Mouse (Mus musculus) forebrain, embryonic 11.5 days (tissue): ENCODE data around the gene Hddc3. TPM values are rescaled to one million over a fixed set of nuclear protein-coding genes. Genes with fewer than 3 reads are reported as not detected.

Experiments used
- ATAC-seq: fragments of 200-750 bp; cut with Nextera tagmentation; replicated peaks from 2 replicates; pipeline ENCODE4 v1.8.0; 2017; ENCODE audit warnings: moderate TSS enrichment; ENCODE audit not compliant: low FRiP score
- DNase-seq: peaks from one replicate; pipeline ENCODE4 v3.0.0-alpha.2; 2017; ENCODE audit warnings: low spot score
- H3K27ac ChIP-seq: fragments of 300-500 bp; sonication (generic); 2 replicates; pipeline ENCODE4 v1.5.1; 2014; ENCODE audit warnings: low read depth, low read length
- H3K27me3 ChIP-seq: fragments of 300-500 bp; sonication (generic); 2 replicates; pipeline ENCODE4 v1.6.1; 2014; ENCODE audit warnings: mild to moderate bottlenecking, low read length, mixed read lengths; ENCODE audit not compliant: control insufficient read depth, insufficient read depth
- H3K36me3 ChIP-seq: fragments of 300-500 bp; sonication (generic); 2 replicates; pipeline ENCODE4 v1.6.1; 2014; ENCODE audit warnings: mild to moderate bottlenecking, low read length, moderate library complexity, mixed read lengths; ENCODE audit not compliant: control insufficient read depth, insufficient read depth
- H3K4me1 ChIP-seq: fragments of 300-500 bp; sonication (generic); replicated peaks from 2 replicates; pipeline ENCODE4 v1.6.1; 2014; ENCODE audit warnings: low read length, mixed read lengths; ENCODE audit not compliant: control insufficient read depth, insufficient read depth
- H3K4me2 ChIP-seq: fragments of 300-500 bp; sonication (generic); 2 replicates; pipeline ENCODE4 v1.6.1; 2014; ENCODE audit warnings: low read depth, mild to moderate bottlenecking, low read length, moderate library complexity, mixed read lengths; ENCODE audit not compliant: severe bottlenecking
- H3K4me3 ChIP-seq: fragments of 300-500 bp; sonication (generic); 2 replicates; pipeline ENCODE4 v1.5.1; 2014; ENCODE audit warnings: low read depth, low read length
- H3K9ac ChIP-seq: fragments of 300-500 bp; sonication (generic); 2 replicates; pipeline ENCODE4 v1.6.1; 2014; ENCODE audit warnings: low read length
- H3K9me3 ChIP-seq: fragments of 300-500 bp; sonication (generic); 2 replicates; pipeline ENCODE4 v1.6.1; 2016; ENCODE audit warnings: low read length, mixed read lengths; ENCODE audit not compliant: control insufficient read depth
- WGBS: fragments of 180-500 bp; shearing (Covaris S2); extraction: QIAGEN DNeasy Blood & Tissue Kit; methylation state at CpG from one replicate; pipeline ENCODE4 v1.1.7; 2014; 5-methylcytosine and 5-hydroxymethylcytosine counted together
- polyA plus RNA-seq: library from polyadenylated mRNA; unstranded; fragments of >200 nt; fragmentation: Nextera tagmentation; extraction: Ambion mirVana; gene quantifications from 2 replicates; pipeline ENCODE4 v1.2.1, GENCODE M21; 2014

Hddc3 gene
- polyA plus RNA-seq, 1 experiment from 2014 or later, result 23.8 TPM

DNA sequence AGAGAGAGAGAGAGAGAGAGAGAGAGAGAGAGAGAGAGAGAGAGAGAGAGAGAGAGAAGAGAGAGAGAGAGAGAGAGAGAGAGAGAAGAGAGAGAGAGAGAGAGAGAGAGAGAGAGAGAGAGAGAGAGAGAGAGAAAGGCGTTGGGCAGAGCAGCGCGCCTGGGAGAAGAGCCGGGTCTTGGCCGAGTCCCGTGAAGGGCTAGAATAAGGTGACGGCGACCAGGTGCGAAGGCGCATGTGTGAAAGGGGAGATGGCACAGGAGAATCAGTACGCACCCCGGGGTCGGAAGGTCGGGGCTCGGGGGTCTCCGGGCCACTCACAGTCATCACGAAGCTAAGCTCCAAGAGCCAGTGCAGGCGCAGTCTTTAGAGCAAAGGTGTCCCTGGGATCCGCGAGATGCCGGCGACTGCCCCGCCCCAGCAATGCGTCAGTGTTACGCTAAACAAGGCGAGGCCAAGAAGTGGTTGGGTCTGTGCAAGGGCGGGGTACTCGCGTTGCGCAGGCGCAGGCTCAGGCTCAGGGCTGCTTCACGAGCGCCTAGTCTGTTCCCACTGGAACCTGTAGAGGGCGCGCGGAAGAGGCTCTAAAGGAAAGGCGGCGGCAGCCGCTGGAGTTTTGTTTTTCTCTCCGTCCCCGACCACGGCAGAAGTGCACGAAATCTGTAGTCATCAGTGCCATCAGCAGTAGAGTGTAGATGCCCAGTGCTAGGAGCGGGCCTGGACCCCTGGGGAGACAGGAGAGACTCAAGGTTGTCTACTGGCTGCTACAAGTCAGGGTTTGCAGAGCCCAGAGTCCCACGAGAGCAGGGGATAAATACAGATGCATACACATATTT lies 2.9 kb upstream of the Hddc3 start:
- peak overlapping the region; percentile 68 for H3K9ac ChIP-seq
- peaks cover 18% of the 10 kb centered on the region for H3K4me1 ChIP-seq
- no peaks in the 10 kb centered on the region for H3K27me3 ChIP-seq
- H3K9me3 ChIP-seq, result no peaks in the 10 kb centered on the region
- ATAC-seq (peak; percentile 97), DNase-seq (peak; percentile 99)
- WGBS, result under 1% methylated on average over 45 of the region's 45 CpGs
- peak overlapping the region; percentile 59 for H3K4me3 ChIP-seq
- peaks cover 6% of the 10 kb centered on the region; the same call in 1 of the 2 replicates for H3K36me3 ChIP-seq
- H3K27ac ChIP-seq, result no peak overlapping the region
- H3K4me2 ChIP-seq, result peak overlapping the region; percentile 84

DNA sequence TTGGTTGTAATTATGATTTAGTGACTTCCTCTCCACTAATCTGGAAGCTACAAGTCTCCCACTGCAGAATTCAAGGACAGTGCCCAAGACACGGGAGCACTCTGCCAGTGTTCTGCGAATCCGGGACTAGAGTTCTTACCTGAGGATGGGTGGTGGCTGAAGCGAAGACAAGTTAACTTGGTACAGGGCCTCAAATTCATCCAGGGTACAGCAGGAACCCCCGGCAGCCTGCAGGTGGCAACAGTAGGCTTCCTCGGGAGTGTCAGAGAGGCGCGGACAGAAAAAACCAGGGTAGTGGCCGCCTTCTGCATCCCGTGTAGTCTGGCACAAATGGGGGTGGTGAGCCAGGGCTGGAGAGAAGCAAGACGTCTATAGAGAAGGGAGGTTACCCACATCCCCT lies 2.1 kb upstream of the Hddc3 start, which contains the start of gene Unc45a:
TSS of gene Unc45a (minus strand) at position 213 of the 400 bp plus-strand sequence.
- Histone ChIP-seq H3K9me3 (no peaks in the 10 kb centered on the region), H3K4me2 (peak within 1 kb of the TSS; percentile 84), H3K4me1 (peaks cover 18% of the 10 kb centered on the region), H3K27me3 (no peaks in the 10 kb centered on the region), H3K4me3 (peak within 1 kb of the TSS; percentile 59), H3K36me3 (no peaks in the 10 kb centered on the region; the same call in 1 of the 2 replicates), H3K27ac (no peak within 1 kb of the TSS), H3K9ac (peak within 1 kb of the TSS; percentile 48)
- peak; percentile 60 for ATAC-seq
- DNase-seq, result peak; percentile 84
- WGBS, result 2% methylated on average over 11 of the region's 11 CpGs

DNA sequence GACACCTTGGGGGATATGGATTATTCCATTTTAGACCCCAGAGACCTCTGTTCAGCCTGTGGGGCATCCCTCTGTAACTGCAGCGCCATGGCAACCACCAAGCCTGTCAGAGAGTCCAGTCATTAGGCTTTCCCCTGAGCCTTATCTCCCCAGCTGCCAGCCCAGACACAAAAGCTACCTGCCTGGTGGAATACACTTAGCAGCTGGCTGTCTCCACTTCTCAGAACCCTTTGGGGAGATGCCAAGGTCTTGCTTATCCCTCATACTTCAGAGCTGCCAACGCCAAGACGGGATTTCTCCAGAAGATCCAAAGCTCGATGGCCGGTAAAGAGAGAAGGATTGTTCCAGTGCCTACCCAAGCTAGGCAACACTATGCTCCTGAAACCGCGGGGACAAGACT lies 1.1 kb upstream of the Hddc3 start:
- no peak overlapping the region for H3K4me2 ChIP-seq
- H3K4me3 ChIP-seq, result no peak overlapping the region
- DNase-seq (no peak), ATAC-seq (no peak)
- peaks cover 18% of the 10 kb centered on the region for H3K4me1 ChIP-seq
- no peaks in the 10 kb centered on the region for H3K27me3 ChIP-seq
- H3K9me3 ChIP-seq, result no peaks in the 10 kb centered on the region
- H3K27ac ChIP-seq, result no peak overlapping the region
- H3K9ac ChIP-seq, result no peak overlapping the region
- 75% methylated on average over 7 of the region's 7 CpGs for WGBS
- H3K36me3 ChIP-seq, result no peaks in the 10 kb centered on the region

DNA sequence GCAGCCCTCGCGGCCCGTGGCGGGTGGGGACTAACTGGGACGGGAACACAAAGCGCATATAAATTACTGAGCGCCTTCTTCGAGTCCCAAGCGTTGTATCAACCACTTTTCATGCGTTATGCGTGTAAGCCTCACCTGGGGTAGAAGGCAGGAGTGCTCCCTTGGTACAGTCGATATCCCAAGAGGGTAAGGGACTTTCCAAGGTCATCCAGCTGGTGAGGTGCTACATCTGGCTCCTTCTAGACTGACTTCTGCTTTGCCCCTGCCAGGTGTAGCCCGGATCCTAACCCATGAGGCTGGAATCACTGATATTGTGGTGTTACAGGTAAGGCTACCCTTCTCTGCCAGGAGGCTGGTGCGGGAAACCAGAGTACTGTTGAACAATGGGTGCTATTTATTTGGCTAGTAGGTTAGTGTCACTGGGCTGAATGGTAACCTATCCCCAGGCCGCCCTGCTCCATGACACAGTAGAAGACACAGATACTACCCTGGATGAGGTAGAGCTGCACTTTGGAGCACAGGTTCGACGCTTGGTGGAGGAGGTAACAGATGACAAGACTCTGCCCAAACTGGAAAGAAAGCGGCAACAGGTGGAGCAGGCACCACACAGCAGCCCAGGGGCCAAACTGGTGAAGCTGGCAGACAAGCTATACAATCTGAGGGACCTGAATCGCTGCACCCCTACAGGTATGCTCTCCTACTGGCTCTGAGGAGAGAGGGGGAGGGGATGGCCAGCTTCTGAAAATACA lies 540 bp downstream of the Hddc3 start:
- 24% methylated on average over 19 of the region's 19 CpGs for WGBS
- Histone ChIP-seq H3K9ac (peak overlapping the region; percentile 87), H3K4me1 (peaks cover 18% of the 10 kb centered on the region), H3K27ac (no peak overlapping the region), H3K9me3 (no peaks in the 10 kb centered on the region), H3K27me3 (no peaks in the 10 kb centered on the region), H3K4me2 (peak overlapping the region; percentile 81), H3K4me3 (peak overlapping the region; percentile 51), H3K36me3 (no peaks in the 10 kb centered on the region)
- DNase-seq (peak; percentile 52), ATAC-seq (no peak)

DNA sequence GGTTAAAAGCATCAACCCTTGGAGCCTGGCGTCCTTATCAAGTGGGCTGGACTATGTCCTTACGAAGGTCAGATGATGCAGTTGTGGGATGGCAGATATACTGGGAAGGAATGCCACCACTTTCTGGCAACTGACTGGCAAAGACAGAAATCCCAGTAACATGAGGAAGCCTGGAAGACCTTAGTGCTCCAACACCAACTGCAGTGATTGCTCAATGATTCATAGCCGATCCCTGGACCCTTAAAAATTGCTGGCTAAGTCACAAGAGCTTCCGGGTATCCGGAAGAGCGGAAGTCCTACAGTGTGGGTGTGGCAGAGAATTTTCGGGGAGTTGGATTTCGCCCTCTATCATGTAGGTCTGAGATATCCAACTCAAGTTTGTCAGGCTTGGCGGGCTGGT lies 3.3 kb downstream of the Hddc3 start:
- WGBS, result 93% methylated on average over 9 of the region's 9 CpGs
- ATAC-seq (no peak), DNase-seq (no peak)
- Histone ChIP-seq H3K36me3 (no peaks in the 10 kb centered on the region; the same call in 1 of the 2 replicates), H3K4me1 (peaks cover 10% of the 10 kb centered on the region; the same call in 1 of the 2 replicates), H3K4me2 (no peak overlapping the region), H3K4me3 (no peak overlapping the region), H3K27me3 (no peaks in the 10 kb centered on the region), H3K9ac (no peak overlapping the region), H3K27ac (no peak overlapping the region), H3K9me3 (no peaks in the 10 kb centered on the region)

DNA sequence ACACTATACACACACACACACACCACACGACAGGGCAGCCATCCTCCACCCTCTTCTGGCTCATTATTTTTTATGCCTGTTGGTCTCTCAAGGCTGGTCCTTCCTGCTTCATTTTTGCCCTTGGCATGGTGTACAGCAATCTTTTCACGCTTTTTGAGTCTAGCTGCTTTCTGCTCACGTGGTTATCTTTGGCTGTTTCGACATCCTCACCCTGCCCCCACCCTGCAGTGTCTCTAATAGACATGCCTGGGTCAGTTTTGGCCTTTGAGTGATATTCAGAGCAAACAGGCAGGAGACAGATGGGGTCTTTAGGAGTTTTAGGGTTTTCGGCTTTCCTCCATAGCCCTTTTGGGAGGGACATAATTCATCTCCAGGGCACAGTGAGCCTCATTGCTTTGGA lies 3.9 kb downstream of the Hddc3 start:
- H3K4me2 ChIP-seq, result no peak overlapping the region
- DNase-seq, result no peak
- no peak overlapping the region for H3K9ac ChIP-seq
- peaks cover 8% of the 10 kb centered on the region; the same call in 1 of the 2 replicates for H3K4me1 ChIP-seq
- no peak for ATAC-seq
- H3K9me3 ChIP-seq, result no peaks in the 10 kb centered on the region
- H3K4me3 ChIP-seq, result no peak overlapping the region
- H3K36me3 ChIP-seq, result no peaks in the 10 kb centered on the region; the same call in 1 of the 2 replicates
- 93% methylated on average over 5 of the region's 5 CpGs for WGBS
- H3K27me3 ChIP-seq, result no peaks in the 10 kb centered on the region
- H3K27ac ChIP-seq, result no peak overlapping the region

DNA sequence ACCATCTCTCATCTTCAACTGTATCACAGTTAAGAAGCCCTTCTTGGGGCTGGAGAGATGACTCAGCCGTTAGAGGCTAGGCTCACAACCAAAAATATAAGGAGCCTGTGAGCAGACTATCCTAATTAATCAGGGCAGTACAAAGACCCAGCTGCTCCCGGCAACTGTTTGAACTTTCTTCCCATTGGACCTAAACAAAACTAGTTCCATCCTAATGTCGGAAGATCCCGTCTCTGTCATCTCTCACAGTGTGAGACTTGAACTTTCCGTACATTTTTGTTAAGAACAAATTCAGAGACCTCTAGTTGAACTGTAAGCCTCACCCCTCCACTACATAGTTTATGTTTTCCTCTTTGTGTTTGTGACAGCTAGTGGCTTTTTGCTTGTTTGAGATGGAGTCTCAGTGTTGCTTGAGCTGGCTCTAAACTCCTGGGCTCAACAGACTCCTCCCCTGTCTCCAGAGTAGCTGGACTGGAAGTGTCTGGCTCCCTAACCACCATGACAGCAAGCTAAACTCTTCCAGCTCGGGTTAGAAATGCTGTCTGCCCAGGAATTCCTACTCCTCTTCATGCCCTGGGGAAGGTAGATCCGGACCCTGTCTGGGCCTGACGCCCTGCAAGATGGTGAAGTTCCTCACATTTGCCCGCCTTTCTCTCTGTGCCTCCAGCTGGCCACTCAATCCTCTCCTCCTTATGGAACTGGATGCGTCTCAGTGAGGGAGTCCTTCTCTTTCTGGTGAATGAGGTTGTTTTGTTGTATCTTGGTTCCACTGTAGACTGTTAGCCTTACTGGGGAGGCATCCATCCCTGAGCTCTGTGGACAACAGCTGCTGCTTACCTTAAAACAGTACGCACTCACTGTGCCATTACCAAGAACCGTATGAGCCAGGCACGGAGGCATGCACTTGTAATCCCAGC lies 5.0 kb downstream of the Hddc3 start:
- WGBS, result 73% methylated on average over 13 of the region's 13 CpGs
- no peak overlapping the region for H3K9ac ChIP-seq
- no peaks in the 10 kb centered on the region for H3K27me3 ChIP-seq
- ATAC-seq (no peak), DNase-seq (no peak)
- H3K27ac ChIP-seq, result no peak overlapping the region
- H3K4me2 ChIP-seq, result no peak overlapping the region
- no peak overlapping the region for H3K4me3 ChIP-seq
- no peaks in the 10 kb centered on the region for H3K9me3 ChIP-seq
- H3K4me1 ChIP-seq, result peaks cover 5% of the 10 kb centered on the region; the same call in 1 of the 2 replicates
- peaks cover 3% of the 10 kb centered on the region; the same call in 1 of the 2 replicates for H3K36me3 ChIP-seq

DNA sequence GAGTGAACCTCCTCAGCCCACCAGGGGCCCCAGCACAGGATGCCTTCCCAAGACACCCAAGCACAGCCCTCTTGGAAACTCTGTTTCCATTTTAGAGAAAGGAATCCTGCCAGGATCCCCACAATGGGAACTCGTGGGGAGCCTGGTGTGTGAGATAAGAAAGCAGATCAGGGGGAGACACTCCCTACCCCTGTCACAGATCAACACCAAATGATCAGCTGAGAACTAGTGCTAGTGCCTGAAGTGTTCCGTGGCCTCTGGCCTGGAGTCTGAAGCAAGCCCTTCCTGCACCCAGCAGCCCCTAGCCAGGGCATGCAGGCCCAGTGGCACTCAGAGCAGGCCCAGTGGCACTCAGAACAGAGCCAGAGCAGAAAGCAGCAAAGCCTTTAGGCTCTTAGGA lies 7.9 kb downstream of the Hddc3 start:
- H3K36me3 ChIP-seq, result peaks cover 4% of the 10 kb centered on the region; the same call in 1 of the 2 replicates
- WGBS, result 79% methylated on average over 2 of the region's 2 CpGs
- ATAC-seq, result no peak

More for the DNA sequence above, 7.9 kb downstream of the Hddc3 start:
- Histone ChIP-seq H3K27me3 (no peaks in the 10 kb centered on the region), H3K9ac (no peak overlapping the region), H3K27ac (no peak overlapping the region), H3K4me2 (no peak overlapping the region), H3K4me3 (no peak overlapping the region), H3K9me3 (no peaks in the 10 kb centered on the region), H3K4me1 (no peaks in the 10 kb centered on the region)
- no peak for DNase-seq
